Mouse (Mus musculus): ENCODE data around the gene Sox6.
A peak's percentile ranks its signal among the peaks of the same experiment; 100 is the strongest.

Sox6 gene

GRCm38 (mm10) chr7:115471521-115471920 is 567.1 kb downstream of the Sox6 start:
- DNase-seq: no peak

- DNase-seq: no peak
Measured at GRCm38 (mm10) chr7:115466811-115467210, 571.8 kb downstream of the Sox6 start.

- no peak for DNase-seq
Measured at GRCm38 (mm10) chr7:115463367-115463766, 575.2 kb downstream of the Sox6 start.

GRCm38 (mm10) chr7:115462276-115462675 is 576.3 kb downstream of the Sox6 start:
- DNase-seq: no peak

- DNase-seq: no peak
Measured at GRCm38 (mm10) chr7:115454988-115455387, 583.6 kb downstream of the Sox6 start.

GRCm38 (mm10) chr7:115453713-115454073 is 584.9 kb downstream of the Sox6 start:
- no peak for DNase-seq

GRCm38 (mm10) chr7:115453042-115453712 is 585.4 kb downstream of the Sox6 start:
- DNase-seq: peak; percentile 59

- no peak for DNase-seq
Measured at GRCm38 (mm10) chr7:115450431-115451195, 588.0 kb downstream of the Sox6 start.

GRCm38 (mm10) chr7:115448403-115449025 is 590.1 kb downstream of the Sox6 start:
- DNase-seq: no peak

- DNase-seq: no peak
Measured at GRCm38 (mm10) chr7:115447091-115447490, 591.5 kb downstream of the Sox6 start.

GRCm38 (mm10) chr7:115446481-115447016 is 592.0 kb downstream of the Sox6 start:
- no peak for DNase-seq

GRCm38 (mm10) chr7:115426161-115426982 is 612.2 kb downstream of the Sox6 start:
- DNase-seq: peak; percentile 25

- no peak for DNase-seq
Measured at GRCm38 (mm10) chr7:115422828-115423227, 615.8 kb downstream of the Sox6 start.

- DNase-seq: peak; percentile 23
Measured at GRCm38 (mm10) chr7:115420960-115421359, 617.6 kb downstream of the Sox6 start.

Measured in right cerebral cortex, postnatal 4 days (tissue).